Mouse (Mus musculus) CH12.LX (cell line): Measurements from ENCODE around the gene Pkd2l1. TPM values are rescaled to one million over a fixed set of nuclear protein-coding genes. Genes with fewer than 3 reads are reported as not detected.
A peak's percentile ranks its signal among the peaks of the same experiment; 100 is the strongest.

Experiments
- DNase-seq: peaks from one replicate; pipeline ENCODE4 v3.0.0-alpha.2; 2013; ENCODE audit errors: extremely low read depth
- H3K27ac ChIP-seq: 2 replicates; pipeline ENCODE4 v1.5.1; 2012; ENCODE audit warnings: low read depth, mild to moderate bottlenecking, control low read depth, moderate library complexity; ENCODE audit not compliant: insufficient read depth
- H3K27me3 ChIP-seq: replicated peaks from 2 replicates; pipeline ENCODE3; 2012; ENCODE audit warnings: inconsistent platforms
- H3K36me3 ChIP-seq, 2 experiments: replicated peaks in 1 of 2; 2 replicates each; pipeline versions ENCODE3 to v1.6.1; 2012; ENCODE audit warnings: inconsistent platforms in 1 of 2, low read length in 1 of 2, mild to moderate bottlenecking in 1 of 2, mixed read lengths in 1 of 2, moderate library complexity in 1 of 2; ENCODE audit not compliant: control insufficient read depth in 1 of 2, insufficient read depth in 1 of 2
- H3K4me1 ChIP-seq, 2 experiments: 2 replicates each; pipeline ENCODE4 v1.6.1; 2012; ENCODE audit warnings: inconsistent platforms in 1 of 2, moderate library complexity in 1 of 2; ENCODE audit not compliant: insufficient read depth in 2 of 2, control insufficient read depth in 1 of 2
- H3K4me2 ChIP-seq: 2 replicates; pipeline ENCODE4 v1.6.1; 2012; ENCODE audit warnings: low read depth, mild to moderate bottlenecking, control low read depth; ENCODE audit not compliant: poor library complexity, insufficient read depth, severe bottlenecking
- H3K4me3 ChIP-seq, 3 experiments: fragments of 150-350 bp in 1 of 3; sonication (generic) in 1 of 3; replicated peaks in 1 of 3; 2 replicates each; pipeline versions ENCODE3 to v1.5.1; 2011 to 2012; ENCODE audit warnings: low read depth in 2 of 3, low read length in 2 of 3, mild to moderate bottlenecking in 2 of 3, moderate library complexity in 2 of 3, control low read depth in 1 of 3, improper control_type of control experiment in 1 of 3, inconsistent platforms in 1 of 3, mixed read lengths in 1 of 3; ENCODE audit not compliant: poor library complexity in 1 of 3
- H3K79me2 ChIP-seq: replicated peaks from 2 replicates; pipeline ENCODE4 v1.6.1; 2012; ENCODE audit warnings: mild to moderate bottlenecking, moderate library complexity; ENCODE audit not compliant: control insufficient read depth, poor library complexity, insufficient read depth, severe bottlenecking; ENCODE audit errors: extremely low read depth
- H3K9ac ChIP-seq: 2 replicates; pipeline ENCODE4 v1.6.1; 2012; ENCODE audit warnings: low read depth, mild to moderate bottlenecking, control low read depth, moderate library complexity; ENCODE audit not compliant: insufficient read depth
- H3K9me3 ChIP-seq: replicated peaks from 2 replicates; pipeline ENCODE3; 2012; ENCODE audit warnings: low read length, inconsistent platforms, mixed read lengths
- BHLHE40 ChIP-seq: IDR thresholded peaks from 2 replicates; pipeline ENCODE4 v1.6.1; 2011; ENCODE audit warnings: mild to moderate bottlenecking, low read depth, low read length, improper control_type of control experiment
- CHD1 ChIP-seq: IDR thresholded peaks from 2 replicates; pipeline ENCODE4 v1.6.1; 2012; ENCODE audit warnings: low read depth, low read length, improper control_type of control experiment, inconsistent platforms
- CTCF ChIP-seq, 2 experiments: IDR thresholded peaks in 1 of 2; conservative IDR thresholded peaks in 1 of 2; 2 replicates each; pipeline ENCODE4 v1.5.1; 2011 to 2012; ENCODE audit warnings: low read depth in 2 of 2, low read length in 2 of 2, improper control_type of control experiment in 1 of 2, inconsistent platforms in 1 of 2, mild to moderate bottlenecking in 1 of 2, moderate library complexity in 1 of 2
- EP300 ChIP-seq: IDR thresholded peaks from 2 replicates; pipeline ENCODE4 v1.6.1; 2011; ENCODE audit warnings: low read length, improper control_type of control experiment
- GABPA ChIP-seq: IDR thresholded peaks from 2 replicates; pipeline ENCODE4 v1.6.1; 2012; ENCODE audit warnings: low read depth, low read length, improper control_type of control experiment, inconsistent platforms; ENCODE audit not compliant: insufficient replicate concordance
- JUN ChIP-seq: IDR thresholded peaks from 2 replicates; pipeline ENCODE4 v1.6.1; 2011; ENCODE audit warnings: low read depth, mild to moderate bottlenecking, low read length, improper control_type of control experiment, moderate library complexity; ENCODE audit not compliant: insufficient read depth
- JUND ChIP-seq: conservative IDR thresholded peaks from 2 replicates; pipeline ENCODE4 v1.6.1; 2011; ENCODE audit warnings: low read depth, low read length, improper control_type of control experiment
- MAFK ChIP-seq: IDR thresholded peaks from 2 replicates; pipeline ENCODE4 v1.6.1; 2011; ENCODE audit warnings: low read length, improper control_type of control experiment; ENCODE audit not compliant: insufficient replicate concordance
- MEF2A ChIP-seq: IDR thresholded peaks from 2 replicates; pipeline ENCODE4 v1.6.1; 2014; ENCODE audit warnings: low read depth, mild to moderate bottlenecking, inconsistent platforms, low read length, improper control_type of control experiment, borderline replicate concordance
- MYC ChIP-seq: IDR thresholded peaks from 2 replicates; pipeline ENCODE4 v1.6.1; 2011; ENCODE audit warnings: low read depth, mild to moderate bottlenecking, improper control_type of control experiment, low read length
- NRF1 ChIP-seq: IDR thresholded peaks from 2 replicates; pipeline ENCODE4 v1.6.1; 2014; ENCODE audit warnings: low read depth, mild to moderate bottlenecking, inconsistent platforms, low read length, improper control_type of control experiment, moderate library complexity
- POLR2A ChIP-seq: IDR thresholded peaks from 2 replicates; pipeline ENCODE4 v1.6.1; 2011; ENCODE audit warnings: low read depth, mild to moderate bottlenecking, improper control_type of control experiment, low read length
- POLR2AphosphoS2 ChIP-seq: IDR thresholded peaks from 2 replicates; pipeline ENCODE4 v1.6.1; 2011; ENCODE audit warnings: low read depth, low read length, improper control_type of control experiment
- RAD21 ChIP-seq: IDR thresholded peaks from 2 replicates; pipeline ENCODE4 v1.6.1; 2011; ENCODE audit warnings: low read depth, mild to moderate bottlenecking, low read length, improper control_type of control experiment, moderate library complexity
- RCOR1 ChIP-seq: conservative IDR thresholded peaks from 2 replicates; pipeline ENCODE4 v1.6.1; 2012; ENCODE audit warnings: low read depth, mild to moderate bottlenecking, inconsistent platforms, low read length, improper control_type of control experiment
- SMC3 ChIP-seq: IDR thresholded peaks from 2 replicates; pipeline ENCODE4 v1.6.1; 2011; ENCODE audit warnings: low read depth, low read length, improper control_type of control experiment
- UBTF ChIP-seq: IDR thresholded peaks from 2 replicates; pipeline ENCODE4 v1.6.1; 2012; ENCODE audit warnings: low read depth, mild to moderate bottlenecking, inconsistent platforms, low read length, improper control_type of control experiment, moderate library complexity
- USF2 ChIP-seq: conservative IDR thresholded peaks from 2 replicates; pipeline ENCODE4 v1.6.1; 2011; ENCODE audit warnings: low read depth, low read length, improper control_type of control experiment
- ZC3H11A ChIP-seq: IDR thresholded peaks from 2 replicates; pipeline ENCODE4 v1.6.1; 2012; ENCODE audit warnings: low read depth, mild to moderate bottlenecking, inconsistent platforms, low read length, improper control_type of control experiment
- dilution Hi-C: fragments of 300-500 bp; cut with MboI; formaldehyde crosslinking; loops from 2 replicates; pipeline ENCODE4 v1.14.3; 2020; ENCODE audit warnings: low sequenced_read_pairs; ENCODE audit not compliant: extremely low pct_unique_long_range_greater_than_20kb, extremely low pct_ligation_motif_present
- in situ Hi-C: fragments of 300-500 bp; cut with MboI; formaldehyde crosslinking; loops from 3 replicates; pipeline ENCODE4 v1.14.3; 2019; ENCODE audit warnings: low sequenced_read_pairs, low pct_ligation_motif_present, low pct_unique_long_range_greater_than_20kb, mixed read lengths
- polyA plus RNA-seq: library from polyadenylated mRNA; unstranded; fragments of >175 nt; gene quantifications from 2 replicates; pipeline ENCODE4 v1.2.1, GENCODE M21; 2012; ENCODE audit warnings: low read depth; ENCODE audit not compliant: insufficient read length
- total RNA-seq, 2 experiments: library from RNA; depleted of rRNA; stranded (reverse); fragments of 300-350 nt in 1 of 2; fragments of >200 nt in 1 of 2; gene quantifications; 2 replicates each; pipeline ENCODE4 v1.2.3; 2012 to 2014

The Pkd2l1 gene
- total and polyA plus RNA-seq, 3 experiments, result 0.04 to 0.07 TPM; not detected in 1

- in situ Hi-C loops (no loop called here), dilution Hi-C loops (no loop called here)
Observed at GRCm38 (mm10) chr19:44161515-44161914, 30.7 kb downstream of the Pkd2l1 start.

GRCm38 (mm10) chr19:44159386-44159785 is 32.9 kb downstream of the Pkd2l1 start:
- H3K4me2 ChIP-seq, result no peak overlapping the region
- dilution Hi-C loops, result no loop called here
- H3K9me3 ChIP-seq, result no peaks in the 10 kb centered on the region
- peaks cover 5% of the 10 kb centered on the region for H3K27me3 ChIP-seq
- no peak overlapping the region for H3K9ac ChIP-seq
- no peak for DNase-seq
- H3K79me2 ChIP-seq, result no peaks in the 10 kb centered on the region
- no peak overlapping the region for H3K27ac ChIP-seq
- in situ Hi-C loops, result no loop called here
- no peaks in the 10 kb centered on the region for H3K36me3 ChIP-seq
- H3K4me3 ChIP-seq, result no peak overlapping the region
- no peaks in the 10 kb centered on the region for H3K4me1 ChIP-seq
- TF ChIP-seq RAD21 (no peak), EP300 (no peak), JUN (no peak), CHD1 (no peak), POLR2AphosphoS2 (no peak), MYC (no peak), POLR2A (no peak), GABPA (no peak), NRF1 (no peak), MEF2A (no peak), ZC3H11A (no peak), RCOR1 (no peak), MAFK (no peak), UBTF (no peak)

More at GRCm38 (mm10) chr19:44161515-44161914, 30.7 kb downstream of the Pkd2l1 start:
- Histone ChIP-seq H3K36me3 (no peaks in the 10 kb centered on the region), H3K9ac (no peak overlapping the region), H3K9me3 (no peaks in the 10 kb centered on the region), H3K27ac (no peak overlapping the region), H3K27me3 (no peaks in the 10 kb centered on the region), H3K4me3 (no peak overlapping the region), H3K4me2 (no peak overlapping the region), H3K4me1 (no peaks in the 10 kb centered on the region), H3K79me2 (no peaks in the 10 kb centered on the region)
- peak; percentile 35 for DNase-seq
- TF ChIP-seq BHLHE40 (no peak), SMC3 (peak; percentile 71), CHD1 (no peak), CTCF (conservative IDR thresholded peaks at IDR 0.05 in 1 of 2, IDR thresholded peaks at IDR 0.05 in 1 of 2; ENCODE audit: low read depth in 2 of 2, low read length in 2 of 2) (peak; percentile 86 to 92), JUND (no peak; the same call in 1 of the 2 replicates), RAD21 (peak; percentile 82), POLR2A (no peak), MYC (no peak), USF2 (no peak)
